Mouse (Mus musculus): ENCODE measurements at regions not wholly inside any gene's neighbourhood (a gene's known extent, or its start where the extent isn't known, plus 50 kb on each side); places are given as distances from the start of the nearest gene placed in this dataset.

GRCm38 (mm10) chr11:114175437-114176131, 108.7 kb upstream of the Sdk2 start:
- Histone ChIP-seq H3K27me3 (no peaks in the 10 kb centered on the region), H3K27ac (no peak overlapping the region), H3K9me3 (no peaks in the 10 kb centered on the region), H3K36me3 (no peaks in the 10 kb centered on the region), H3K4me2 (no peak overlapping the region), H3K4me3 (no peak overlapping the region), H3K9ac (no peak overlapping the region), H3K4me1 (peaks cover 36% of the 10 kb centered on the region)
- no peak for ATAC-seq (ENCODE audit: insufficient number of reproducible peaks, insufficient read depth, low FRiP score, low TSS enrichment, low read depth)
- WGBS = 38% methylated on average over 23 of the region's 23 CpGs

- WGBS = 86% methylated on average over 4 of the region's 4 CpGs
- no peak for ATAC-seq (ENCODE audit: insufficient number of reproducible peaks, insufficient read depth, low FRiP score, low TSS enrichment, low read depth)
- peaks cover 36% of the 10 kb centered on the region for H3K4me1 ChIP-seq
Measured at GRCm38 (mm10) chr11:114174871-114175270, 108.0 kb upstream of the Sdk2 start.

DNA sequence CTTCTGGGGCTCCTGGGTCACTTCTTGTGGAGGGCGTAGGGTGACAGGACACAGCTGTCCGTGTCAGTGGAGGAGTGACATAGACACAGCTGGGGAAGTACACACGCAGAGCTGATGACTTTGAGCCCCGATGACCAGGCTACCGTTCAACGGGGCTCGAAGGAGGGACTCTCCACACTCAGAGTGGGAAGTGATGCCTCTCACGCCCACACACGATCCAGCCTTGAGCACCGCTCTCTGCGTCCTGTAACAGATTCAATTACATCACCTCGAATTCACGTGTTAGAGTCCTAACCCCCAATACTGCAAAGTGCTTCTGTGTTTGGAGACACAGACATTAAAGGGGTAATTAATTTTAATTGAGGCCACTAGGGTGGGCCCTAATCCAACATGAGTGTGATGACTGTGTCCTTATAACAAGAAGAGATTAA, 101.4 kb upstream of the Sdk2 start:
- Histone ChIP-seq H3K36me3 (no peaks in the 10 kb centered on the region), H3K9ac (no peak overlapping the region), H3K9me3 (0 out of 2 replicates have a peak, but pooled peaks cover under 1% of the 10 kb centered on the region), H3K4me2 (no peak overlapping the region), H3K4me1 (peaks cover 11% of the 10 kb centered on the region), H3K27me3 (0 out of 2 replicates have a peak, but pooled peaks cover 7% of the 10 kb centered on the region), H3K4me3 (no peak overlapping the region), H3K27ac (no peak overlapping the region)
- ATAC-seq (ENCODE audit: insufficient number of reproducible peaks, insufficient read depth, low FRiP score, low TSS enrichment, low read depth) = no peak
- WGBS = 80% methylated on average over 13 of the region's 13 CpGs

More at GRCm38 (mm10) chr11:114174871-114175270, 108.0 kb upstream of the Sdk2 start:
- Histone ChIP-seq H3K9me3 (no peaks in the 10 kb centered on the region), H3K27me3 (no peaks in the 10 kb centered on the region), H3K4me2 (no peak overlapping the region), H3K36me3 (no peaks in the 10 kb centered on the region), H3K4me3 (no peak overlapping the region), H3K9ac (no peak overlapping the region), H3K27ac (no peak overlapping the region)

- Histone ChIP-seq H3K9ac (no peak overlapping the region), H3K4me3 (peak overlapping the region; percentile 8; the same call in 1 of the 2 replicates), H3K36me3 (no peaks in the 10 kb centered on the region), H3K4me1 (peaks cover 11% of the 10 kb centered on the region), H3K27ac (no peak overlapping the region; the same call in 1 of the 2 replicates), H3K4me2 (peak overlapping the region; percentile 54), H3K27me3 (0 out of 2 replicates have a peak, but pooled peaks cover 7% of the 10 kb centered on the region), H3K9me3 (0 out of 2 replicates have a peak, but pooled peaks cover 3% of the 10 kb centered on the region)
- ATAC-seq (ENCODE audit: insufficient number of reproducible peaks, insufficient read depth, low FRiP score, low TSS enrichment, low read depth) = no peak
- WGBS = 24% methylated on average over 23 of the region's 23 CpGs
Measured at GRCm38 (mm10) chr11:114165656-114166362, 99.0 kb upstream of the Sdk2 start.

- Histone ChIP-seq H3K27me3 (0 out of 2 replicates have a peak, but pooled peaks cover 2% of the 10 kb centered on the region), H3K36me3 (no peaks in the 10 kb centered on the region)
- WGBS = 82% methylated on average over 15 of the region's 15 CpGs
Measured at GRCm38 (mm10) chr11:114152716-114153115, 85.9 kb upstream of the Sdk2 start.

GRCm38 (mm10) chr11:114146334-114146733, 79.5 kb upstream of the Sdk2 start:
- Histone ChIP-seq H3K27me3 (no peaks in the 10 kb centered on the region), H3K9me3 (no peaks in the 10 kb centered on the region), H3K4me3 (no peak overlapping the region), H3K4me2 (no peak overlapping the region), H3K9ac (no peak overlapping the region), H3K27ac (0 out of 2 replicates have a peak overlapping the region, but pooled peaks have one; percentile 17), H3K4me1 (peaks cover 14% of the 10 kb centered on the region), H3K36me3 (no peaks in the 10 kb centered on the region)
- 11% methylated on average over 5 of the region's 5 CpGs for WGBS
- ATAC-seq (ENCODE audit: insufficient number of reproducible peaks, insufficient read depth, low FRiP score, low TSS enrichment, low read depth) = no peak

More at GRCm38 (mm10) chr11:114152716-114153115, 85.9 kb upstream of the Sdk2 start:
- no peak for ATAC-seq (ENCODE audit: insufficient number of reproducible peaks, insufficient read depth, low FRiP score, low TSS enrichment, low read depth)
- H3K27ac ChIP-seq = no peak overlapping the region
- no peak overlapping the region for H3K4me2 ChIP-seq
- H3K4me1 ChIP-seq = no peaks in the 10 kb centered on the region
- no peak overlapping the region for H3K4me3 ChIP-seq
- no peaks in the 10 kb centered on the region for H3K9me3 ChIP-seq
- no peak overlapping the region for H3K9ac ChIP-seq

- peaks cover 3% of the 10 kb centered on the region; the same call in 1 of the 2 replicates for H3K27me3 ChIP-seq
- H3K4me2 ChIP-seq = no peak overlapping the region
- H3K36me3 ChIP-seq = no peaks in the 10 kb centered on the region
- no peaks in the 10 kb centered on the region for H3K9me3 ChIP-seq
- whole genome bisulfite sequencing = 37% methylated on average over 8 of the region's 8 CpGs
- no peak overlapping the region for H3K9ac ChIP-seq
- no peak for ATAC-seq (ENCODE audit: insufficient number of reproducible peaks, insufficient read depth, low FRiP score, low TSS enrichment, low read depth)
- H3K4me1 ChIP-seq = peaks cover 10% of the 10 kb centered on the region
- H3K27ac ChIP-seq = no peak overlapping the region
- no peak overlapping the region for H3K4me3 ChIP-seq
Measured at GRCm38 (mm10) chr11:114129270-114129669, 62.4 kb upstream of the Sdk2 start.

DNA sequence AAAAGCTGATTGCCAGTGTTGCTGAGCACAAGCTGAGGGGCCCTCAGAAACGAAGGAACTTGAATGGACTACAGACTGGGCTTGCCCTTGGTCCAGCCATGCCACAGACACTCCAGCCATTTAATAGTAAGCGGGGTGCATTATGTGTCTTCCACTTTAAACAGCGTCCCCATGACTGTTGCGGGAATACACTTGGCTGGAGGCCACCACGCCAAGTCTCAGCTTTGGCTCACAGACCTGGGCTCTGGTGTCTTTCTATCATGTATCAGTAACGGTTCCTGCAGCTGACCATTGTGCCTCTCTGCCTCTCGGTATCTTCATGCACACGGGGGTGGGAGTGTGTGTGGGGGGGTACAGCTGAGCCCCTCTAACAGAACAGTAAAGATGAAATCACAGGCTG, 62.0 kb upstream of the Sdk2 start:
- no peak overlapping the region for H3K27ac ChIP-seq
- ATAC-seq (ENCODE audit: insufficient number of reproducible peaks, insufficient read depth, low FRiP score, low TSS enrichment, low read depth) = no peak
- H3K9me3 ChIP-seq = no peaks in the 10 kb centered on the region
- H3K4me3 ChIP-seq = no peak overlapping the region
- H3K4me1 ChIP-seq = peaks cover 10% of the 10 kb centered on the region
- H3K4me2 ChIP-seq = no peak overlapping the region
- H3K27me3 ChIP-seq = peaks cover 3% of the 10 kb centered on the region; the same call in 1 of the 2 replicates
- no peak overlapping the region for H3K9ac ChIP-seq
- 88% methylated on average over 8 of the region's 8 CpGs for WGBS
- no peaks in the 10 kb centered on the region for H3K36me3 ChIP-seq

- 24% methylated on average over 8 of the region's 8 CpGs for WGBS
- H3K4me2 ChIP-seq = no peak overlapping the region
- H3K4me1 ChIP-seq = peaks cover 10% of the 10 kb centered on the region
- peaks cover 3% of the 10 kb centered on the region; the same call in 1 of the 2 replicates for H3K27me3 ChIP-seq
- H3K4me3 ChIP-seq = no peak overlapping the region
- no peaks in the 10 kb centered on the region for H3K36me3 ChIP-seq
- ATAC-seq (ENCODE audit: insufficient number of reproducible peaks, insufficient read depth, low FRiP score, low TSS enrichment, low read depth) = no peak
- H3K27ac ChIP-seq = no peak overlapping the region
- no peaks in the 10 kb centered on the region for H3K9me3 ChIP-seq
- H3K9ac ChIP-seq = no peak overlapping the region
Measured at GRCm38 (mm10) chr11:114127426-114127825, 60.6 kb upstream of the Sdk2 start.

DNA sequence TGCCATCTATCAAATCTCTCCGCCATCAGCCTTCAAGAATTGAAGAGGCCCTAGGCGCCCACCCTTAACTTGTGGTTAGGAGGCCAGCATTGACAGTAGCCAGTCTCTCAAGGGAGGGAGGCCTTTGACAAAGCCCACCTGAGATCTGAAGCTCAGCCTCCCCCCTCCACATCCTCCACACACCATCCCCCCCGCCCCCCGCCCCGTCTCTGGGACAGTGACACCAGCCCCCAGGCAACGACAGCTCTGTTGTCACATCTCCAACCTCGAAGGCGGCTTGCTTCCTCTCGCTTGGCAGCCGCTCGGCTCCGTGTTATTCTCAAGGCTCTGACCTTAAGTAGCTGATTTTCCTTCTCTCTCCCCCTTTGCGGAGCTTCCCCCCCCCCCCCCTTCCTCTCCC, 55.3 kb upstream of the Sdk2 start:
- no peak overlapping the region for H3K4me3 ChIP-seq
- H3K9me3 ChIP-seq = no peaks in the 10 kb centered on the region
- no peak overlapping the region; the same call in 1 of the 2 replicates for H3K4me2 ChIP-seq
- H3K36me3 ChIP-seq = no peaks in the 10 kb centered on the region
- H3K4me1 ChIP-seq = peaks cover 5% of the 10 kb centered on the region; the same call in 1 of the 2 replicates
- no peak overlapping the region for H3K9ac ChIP-seq
- 30% methylated on average over 12 of the region's 13 CpGs for WGBS
- H3K27ac ChIP-seq = no peak overlapping the region
- H3K27me3 ChIP-seq = no peaks in the 10 kb centered on the region
- ATAC-seq (ENCODE audit: insufficient number of reproducible peaks, insufficient read depth, low FRiP score, low TSS enrichment, low read depth) = no peak

DNA sequence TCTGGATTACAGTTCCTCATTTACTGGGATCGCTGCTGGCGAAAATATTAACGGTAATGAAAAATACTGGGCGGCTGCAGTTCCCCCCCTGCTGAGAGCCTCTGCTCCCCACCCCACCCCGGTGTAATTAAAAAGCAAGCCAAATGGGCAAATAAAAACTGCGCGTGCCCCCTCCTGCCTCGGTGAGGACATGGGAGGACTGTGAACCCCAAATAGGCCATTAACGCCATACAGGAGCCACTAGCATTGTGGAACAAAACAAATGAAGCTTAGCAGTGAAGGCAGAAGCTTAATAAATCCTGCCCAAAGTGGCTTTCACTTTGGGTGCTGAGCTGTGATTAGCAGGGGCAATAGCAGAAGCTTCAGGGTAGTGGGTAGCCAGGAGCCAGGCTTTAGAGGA, 52.3 kb upstream of the Sdk2 start:
- H3K4me3 ChIP-seq = no peak overlapping the region
- no peak overlapping the region for H3K27ac ChIP-seq
- no peak overlapping the region for H3K4me2 ChIP-seq
- H3K9ac ChIP-seq = no peak overlapping the region
- no peaks in the 10 kb centered on the region for H3K36me3 ChIP-seq
- 85% methylated on average over 9 of the region's 9 CpGs for WGBS
- ATAC-seq (ENCODE audit: insufficient number of reproducible peaks, insufficient read depth, low FRiP score, low TSS enrichment, low read depth) = no peak
- H3K9me3 ChIP-seq = no peaks in the 10 kb centered on the region
- peaks cover 8% of the 10 kb centered on the region; the same call in 1 of the 2 replicates for H3K4me1 ChIP-seq
- no peaks in the 10 kb centered on the region for H3K27me3 ChIP-seq

Measured in embryonic facial prominence, embryonic 13.5 days (tissue).